Mouse (Mus musculus): Measurements from ENCODE around the gene Slc35d2. TPM values are rescaled to one million over a fixed set of nuclear protein-coding genes. Genes with fewer than 3 reads are reported as not detected.

The Slc35d2 gene
- polyA plus RNA-seq, 1 experiment = 2.1 TPM

GRCm38 (mm10) chr13:64098992-64099391 lies 30.2 kb downstream of the Slc35d2 start:
- no peaks in the 10 kb centered on the region for H3K79me2 ChIP-seq (ENCODE audit: control insufficient read depth, insufficient read depth)
- no peaks in the 10 kb centered on the region for H3K27me3 ChIP-seq (ENCODE audit: control insufficient read depth, insufficient read depth, insufficient read length)
- no peaks in the 10 kb centered on the region for H3K36me3 ChIP-seq (ENCODE audit: control insufficient read depth, insufficient read depth)
- TF ChIP-seq USF1 (IDR thresholded peaks at IDR 0.05; ENCODE audit: low read depth) = no peak
- no peak for TF ChIP-seq FOSL1 (IDR thresholded peaks at IDR 0.05; ENCODE audit: insufficient read depth, low read length, poor library complexity, severe bottlenecking)
- no peak for TF ChIP-seq MYOG (IDR thresholded peaks at IDR 0.05; ENCODE audit: control insufficient read depth, extremely low read depth, insufficient read length)
- no peak for TF ChIP-seq CEBPB (IDR thresholded peaks at IDR 0.05; ENCODE audit: low read depth)
- TF ChIP-seq MYOD1 (IDR thresholded peaks at IDR 0.05; ENCODE audit: control insufficient read depth, insufficient read length, low read depth) = no peak
- no peak for TF ChIP-seq CTCF (IDR thresholded peaks at IDR 0.05; ENCODE audit: control insufficient read depth, insufficient read depth, insufficient read length)
- TF ChIP-seq MAX (IDR thresholded peaks at IDR 0.05) = no peak
- H3K4me3 ChIP-seq (ENCODE audit: insufficient read depth, poor library complexity, severe bottlenecking) = no peak overlapping the region
- H3K79me3 ChIP-seq (ENCODE audit: low read depth) = no peaks in the 10 kb centered on the region
- no peak overlapping the region for H3ac ChIP-seq (ENCODE audit: control insufficient read depth, insufficient read length, low read depth)

GRCm38 (mm10) chr13:64093341-64093740 lies 35.8 kb downstream of the Slc35d2 start:
- Histone ChIP-seq H3K36me3 (ENCODE audit: control insufficient read depth, insufficient read depth) (no peaks in the 10 kb centered on the region), H3K79me3 (ENCODE audit: low read depth) (no peaks in the 10 kb centered on the region), H3K79me2 (ENCODE audit: control insufficient read depth, insufficient read depth) (no peaks in the 10 kb centered on the region), H3ac (ENCODE audit: control insufficient read depth, insufficient read length, low read depth) (no peak overlapping the region), H3K4me3 (ENCODE audit: insufficient read depth, poor library complexity, severe bottlenecking) (no peak overlapping the region), H3K27me3 (ENCODE audit: control insufficient read depth, insufficient read depth, insufficient read length) (no peaks in the 10 kb centered on the region)
- TF ChIP-seq USF1 (IDR thresholded peaks at IDR 0.05; ENCODE audit: low read depth) (no peak), MAX (IDR thresholded peaks at IDR 0.05) (no peak), CEBPB (IDR thresholded peaks at IDR 0.05; ENCODE audit: low read depth) (no peak), FOSL1 (IDR thresholded peaks at IDR 0.05; ENCODE audit: insufficient read depth, low read length, poor library complexity, severe bottlenecking) (no peak), MYOG (IDR thresholded peaks at IDR 0.05; ENCODE audit: control insufficient read depth, extremely low read depth, insufficient read length) (no peak)

- Histone ChIP-seq H3K79me3 (ENCODE audit: low read depth) (no peaks in the 10 kb centered on the region), H3K27me3 (ENCODE audit: control insufficient read depth, insufficient read depth, insufficient read length) (no peaks in the 10 kb centered on the region), H3ac (ENCODE audit: control insufficient read depth, insufficient read length, low read depth) (no peak overlapping the region), H3K4me3 (ENCODE audit: insufficient read depth, poor library complexity, severe bottlenecking) (no peak overlapping the region), H3K79me2 (ENCODE audit: control insufficient read depth, insufficient read depth) (no peaks in the 10 kb centered on the region), H3K36me3 (ENCODE audit: control insufficient read depth, insufficient read depth) (no peaks in the 10 kb centered on the region)
- TF ChIP-seq FOSL1 (IDR thresholded peaks at IDR 0.05; ENCODE audit: insufficient read depth, low read length, poor library complexity, severe bottlenecking) (no peak), CEBPB (IDR thresholded peaks at IDR 0.05; ENCODE audit: low read depth) (no peak), USF1 (IDR thresholded peaks at IDR 0.05; ENCODE audit: low read depth) (no peak), MYOD1 (IDR thresholded peaks at IDR 0.05; ENCODE audit: control insufficient read depth, insufficient read length, low read depth) (no peak), MAX (IDR thresholded peaks at IDR 0.05) (no peak), CTCF (IDR thresholded peaks at IDR 0.05; ENCODE audit: control insufficient read depth, insufficient read depth, insufficient read length) (no peak)
These were observed 36.4 kb downstream of the Slc35d2 start for GRCm38 (mm10) chr13:64092752-64093151.

GRCm38 (mm10) chr13:64092141-64092540 lies 37.0 kb downstream of the Slc35d2 start:
- H3K27me3 ChIP-seq (ENCODE audit: control insufficient read depth, insufficient read depth, insufficient read length) = no peaks in the 10 kb centered on the region
- no peaks in the 10 kb centered on the region for H3K79me2 ChIP-seq (ENCODE audit: control insufficient read depth, insufficient read depth)
- no peak for TF ChIP-seq FOSL1 (IDR thresholded peaks at IDR 0.05; ENCODE audit: insufficient read depth, low read length, poor library complexity, severe bottlenecking)
- TF ChIP-seq MYOD1 (IDR thresholded peaks at IDR 0.05; ENCODE audit: control insufficient read depth, insufficient read length, low read depth) = no peak
- no peak for TF ChIP-seq CTCF (IDR thresholded peaks at IDR 0.05; ENCODE audit: control insufficient read depth, insufficient read depth, insufficient read length)
- TF ChIP-seq MAX (IDR thresholded peaks at IDR 0.05) = no peak
- TF ChIP-seq USF1 (IDR thresholded peaks at IDR 0.05; ENCODE audit: low read depth) = no peak
- TF ChIP-seq CEBPB (IDR thresholded peaks at IDR 0.05; ENCODE audit: low read depth) = no peak
- no peak for TF ChIP-seq MYOG (IDR thresholded peaks at IDR 0.05; ENCODE audit: control insufficient read depth, extremely low read depth, insufficient read length)
- H3K36me3 ChIP-seq (ENCODE audit: control insufficient read depth, insufficient read depth) = no peaks in the 10 kb centered on the region
- no peaks in the 10 kb centered on the region for H3K79me3 ChIP-seq (ENCODE audit: low read depth)
- no peak overlapping the region for H3ac ChIP-seq (ENCODE audit: control insufficient read depth, insufficient read length, low read depth)
- H3K4me3 ChIP-seq (ENCODE audit: insufficient read depth, poor library complexity, severe bottlenecking) = no peak overlapping the region

- Histone ChIP-seq H3K79me2 (ENCODE audit: control insufficient read depth, insufficient read depth) (no peaks in the 10 kb centered on the region), H3K79me3 (ENCODE audit: low read depth) (no peaks in the 10 kb centered on the region), H3K27me3 (ENCODE audit: control insufficient read depth, insufficient read depth, insufficient read length) (no peaks in the 10 kb centered on the region)
These were observed 38.2 kb downstream of the Slc35d2 start for GRCm38 (mm10) chr13:64091006-64091405.

GRCm38 (mm10) chr13:64090278-64090677 lies 38.9 kb downstream of the Slc35d2 start:
- H3ac ChIP-seq (ENCODE audit: control insufficient read depth, insufficient read length, low read depth) = no peak overlapping the region
- no peaks in the 10 kb centered on the region for H3K27me3 ChIP-seq (ENCODE audit: control insufficient read depth, insufficient read depth, insufficient read length)
- no peaks in the 10 kb centered on the region for H3K79me2 ChIP-seq (ENCODE audit: control insufficient read depth, insufficient read depth)
- no peak for TF ChIP-seq MYOG (IDR thresholded peaks at IDR 0.05; ENCODE audit: control insufficient read depth, extremely low read depth, insufficient read length)
- H3K36me3 ChIP-seq (ENCODE audit: control insufficient read depth, insufficient read depth) = no peaks in the 10 kb centered on the region
- no peaks in the 10 kb centered on the region for H3K79me3 ChIP-seq (ENCODE audit: low read depth)
- H3K4me3 ChIP-seq (ENCODE audit: insufficient read depth, poor library complexity, severe bottlenecking) = no peak overlapping the region

More at GRCm38 (mm10) chr13:64091006-64091405, 38.2 kb downstream of the Slc35d2 start:
- no peak overlapping the region for H3ac ChIP-seq (ENCODE audit: control insufficient read depth, insufficient read length, low read depth)
- no peaks in the 10 kb centered on the region for H3K36me3 ChIP-seq (ENCODE audit: control insufficient read depth, insufficient read depth)
- TF ChIP-seq USF1 (IDR thresholded peaks at IDR 0.05; ENCODE audit: low read depth) (no peak), FOSL1 (IDR thresholded peaks at IDR 0.05; ENCODE audit: insufficient read depth, low read length, poor library complexity, severe bottlenecking) (no peak), MAX (IDR thresholded peaks at IDR 0.05) (no peak), CEBPB (IDR thresholded peaks at IDR 0.05; ENCODE audit: low read depth) (no peak), MYOD1 (IDR thresholded peaks at IDR 0.05; ENCODE audit: control insufficient read depth, insufficient read length, low read depth) (no peak), CTCF (IDR thresholded peaks at IDR 0.05; ENCODE audit: control insufficient read depth, insufficient read depth, insufficient read length) (no peak), MYOG (IDR thresholded peaks at IDR 0.05; ENCODE audit: control insufficient read depth, extremely low read depth, insufficient read length) (no peak)
- H3K4me3 ChIP-seq (ENCODE audit: insufficient read depth, poor library complexity, severe bottlenecking) = no peak overlapping the region
